Mouse (Mus musculus) right cerebral cortex, postnatal 10 days (tissue): ENCODE results near the gene Bnip2.

ENCODE experiments used
- DNase-seq, 2 experiments: peaks; one replicate each; pipeline ENCODE4 v3.0.0; 2021; ENCODE audit warnings: low spot score in 2 of 2

The Bnip2 gene

GRCm38 (mm10) chr9:70047839-70048238 is 58.6 kb downstream of the Bnip2 start:
- no peak for DNase-seq

- DNase-seq: no peak
These were observed 59.0 kb downstream of the Bnip2 start for GRCm38 (mm10) chr9:70048280-70048679.

- no peak for DNase-seq
These were observed 59.6 kb downstream of the Bnip2 start for GRCm38 (mm10) chr9:70048751-70049415.

- DNase-seq: no peak
These were observed 60.1 kb downstream of the Bnip2 start for GRCm38 (mm10) chr9:70049416-70049783.

- no peak for DNase-seq
These were observed 60.6 kb downstream of the Bnip2 start for GRCm38 (mm10) chr9:70049839-70050238.

- no peak for DNase-seq
These were observed 63.5 kb downstream of the Bnip2 start for GRCm38 (mm10) chr9:70052730-70053129.

- DNase-seq: no peak
These were observed 64.1 kb downstream of the Bnip2 start for GRCm38 (mm10) chr9:70053411-70053810.
